Mouse (Mus musculus): Measurements from ENCODE around the gene Gsk3b. TPM values are rescaled to one million over a fixed set of nuclear protein-coding genes. Genes with fewer than 3 reads are reported as not detected.

Gene Gsk3b
- polyA plus RNA-seq, 1 experiment from 2014 or later, result 84.1 TPM

Other genes with a start within 250 kb of the Gsk3b start
- 0.24 and 0.58 TPM in 2 replicates for gene Gm36028, start 227.9 kb upstream of the Gsk3b start, polyA plus RNA-seq (2016; fragmentation: Nextera tagmentation; extraction: Ambion mirVana)
- gene Lrrc58, start 220.6 kb upstream of the Gsk3b start, polyA plus RNA-seq (2016; fragmentation: Nextera tagmentation; extraction: Ambion mirVana), result 44.7 and 54.0 TPM in 2 replicates
- gene Gpr156, start 172.5 kb upstream of the Gsk3b start, polyA plus RNA-seq (2016; fragmentation: Nextera tagmentation; extraction: Ambion mirVana), result 2.1 and 4.5 TPM in 2 replicates
- gene Nr1i2, start 205.8 kb downstream of the Gsk3b start, polyA plus RNA-seq (2016; fragmentation: Nextera tagmentation; extraction: Ambion mirVana), result not detected in 2 replicates

All from hindbrain, embryonic 10.5 days (tissue).